Mouse (Mus musculus): Measurements from ENCODE around the gene Arf3. TPM values are rescaled to one million over a fixed set of nuclear protein-coding genes. Genes with fewer than 3 reads are reported as not detected.

The Arf3 gene
- total and polyA plus RNA-seq, 2 experiments: 10.5 to 43.0 TPM

GRCm38 (mm10) chr15:98806809-98807770 lies 44.1 kb upstream of the Arf3 start:
- peaks cover 29% of the 10 kb centered on the region for H3K27me3 ChIP-seq (ENCODE audit: control insufficient read depth, insufficient read depth, low read length)
- TF ChIP-seq CTCF (IDR thresholded peaks at IDR 0.05; ENCODE audit: low read depth, low read length): no peak

GRCm38 (mm10) chr15:98806071-98806808 lies 43.2 kb upstream of the Arf3 start:
- TF ChIP-seq CTCF (IDR thresholded peaks at IDR 0.05; ENCODE audit: low read depth, low read length) (no peak), POLR2A (IDR thresholded peaks at IDR 0.05; ENCODE audit: extremely low read depth, insufficient read depth, low read length) (no peak)
- Histone ChIP-seq H3K36me3 (ENCODE audit: control insufficient read depth, insufficient read depth, low read length) (no peaks in the 10 kb centered on the region), H3K9ac (ENCODE audit: low read depth, low read length) (no peak overlapping the region), H3K4me3 (ENCODE audit: insufficient read depth, low read depth, low read length) (no peak overlapping the region), H3K79me2 (ENCODE audit: control insufficient read depth, insufficient read depth, low read length) (no peaks in the 10 kb centered on the region), H3K27ac (replicated peaks; ENCODE audit: insufficient read depth, low read depth, low read length) (no peak overlapping the region), H3K27me3 (ENCODE audit: control insufficient read depth, insufficient read depth, low read length) (peaks cover 29% of the 10 kb centered on the region), H3K4me1 (ENCODE audit: control insufficient read depth, insufficient read depth, low read length) (peaks cover 2% of the 10 kb centered on the region; the same call in 1 of the 2 replicates)
- 23% methylated on average over 30 of the region's 30 CpGs for WGBS
- no peak for DNase-seq (ENCODE audit: extremely low read depth, low read depth, low spot score)

More at GRCm38 (mm10) chr15:98806809-98807770, 44.1 kb upstream of the Arf3 start:
- no peaks in the 10 kb centered on the region for H3K79me2 ChIP-seq (ENCODE audit: control insufficient read depth, insufficient read depth, low read length)
- no peak overlapping the region for H3K27ac ChIP-seq (replicated peaks; ENCODE audit: insufficient read depth, low read depth, low read length)
- 3% methylated on average over 58 of the region's 58 CpGs for WGBS
- no peaks in the 10 kb centered on the region for H3K36me3 ChIP-seq (ENCODE audit: control insufficient read depth, insufficient read depth, low read length)
- H3K4me1 ChIP-seq (ENCODE audit: control insufficient read depth, insufficient read depth, low read length): peaks cover 2% of the 10 kb centered on the region; the same call in 1 of the 2 replicates
- H3K9ac ChIP-seq (ENCODE audit: low read depth, low read length): no peak overlapping the region
- H3K4me3 ChIP-seq (ENCODE audit: insufficient read depth, low read depth, low read length): no peak overlapping the region; the same call in 1 of the 2 replicates
- no peak for DNase-seq (ENCODE audit: extremely low read depth, low read depth, low spot score)

GRCm38 (mm10) chr15:98805324-98806040 lies 42.5 kb upstream of the Arf3 start:
- Histone ChIP-seq H3K36me3 (ENCODE audit: control insufficient read depth, insufficient read depth, low read length) (no peaks in the 10 kb centered on the region), H3K4me3 (ENCODE audit: insufficient read depth, low read depth, low read length) (peak overlapping the region; percentile 30; the same call in 1 of the 2 replicates), H3K9ac (ENCODE audit: low read depth, low read length) (0 out of 2 replicates have a peak overlapping the region, but pooled peaks have one; percentile 23), H3K79me2 (ENCODE audit: control insufficient read depth, insufficient read depth, low read length) (no peaks in the 10 kb centered on the region), H3K4me1 (ENCODE audit: control insufficient read depth, insufficient read depth, low read length) (peaks cover 2% of the 10 kb centered on the region; the same call in 1 of the 2 replicates), H3K27ac (replicated peaks; ENCODE audit: insufficient read depth, low read depth, low read length) (no peak overlapping the region), H3K27me3 (ENCODE audit: control insufficient read depth, insufficient read depth, low read length) (peaks cover 29% of the 10 kb centered on the region)
- DNase-seq (ENCODE audit: extremely low read depth, low read depth, low spot score): no peak
- 3% methylated on average over 64 of the region's 64 CpGs for WGBS
- TF ChIP-seq POLR2A (IDR thresholded peaks at IDR 0.05; ENCODE audit: extremely low read depth, insufficient read depth, low read length) (no peak), CTCF (IDR thresholded peaks at IDR 0.05; ENCODE audit: low read depth, low read length) (peak; percentile 76)

- H3K27ac ChIP-seq (replicated peaks; ENCODE audit: insufficient read depth, low read depth, low read length): no peak overlapping the region
- peaks cover 29% of the 10 kb centered on the region for H3K27me3 ChIP-seq (ENCODE audit: control insufficient read depth, insufficient read depth, low read length)
- H3K4me1 ChIP-seq (ENCODE audit: control insufficient read depth, insufficient read depth, low read length): peaks cover 2% of the 10 kb centered on the region; the same call in 1 of the 2 replicates
- H3K36me3 ChIP-seq (ENCODE audit: control insufficient read depth, insufficient read depth, low read length): no peaks in the 10 kb centered on the region
- no peak overlapping the region for H3K4me3 ChIP-seq (ENCODE audit: insufficient read depth, low read depth, low read length)
- TF ChIP-seq POLR2A (IDR thresholded peaks at IDR 0.05; ENCODE audit: extremely low read depth, insufficient read depth, low read length) (no peak), CTCF (IDR thresholded peaks at IDR 0.05; ENCODE audit: low read depth, low read length) (peak; percentile 91)
- no peak overlapping the region for H3K9ac ChIP-seq (ENCODE audit: low read depth, low read length)
- WGBS: 3% methylated on average over 32 of the region's 32 CpGs
- no peaks in the 10 kb centered on the region for H3K79me2 ChIP-seq (ENCODE audit: control insufficient read depth, insufficient read depth, low read length)
- peak; percentile 30 for DNase-seq (ENCODE audit: extremely low read depth, low read depth, low spot score)
Observed at GRCm38 (mm10) chr15:98804054-98804453, 41.0 kb upstream of the Arf3 start.

- no peaks in the 10 kb centered on the region for H3K79me2 ChIP-seq (ENCODE audit: control insufficient read depth, insufficient read depth, low read length)
- TF ChIP-seq POLR2A (IDR thresholded peaks at IDR 0.05; ENCODE audit: extremely low read depth, insufficient read depth, low read length): no peak
- TF ChIP-seq CTCF (IDR thresholded peaks at IDR 0.05; ENCODE audit: low read depth, low read length): no peak
- no peaks in the 10 kb centered on the region for H3K36me3 ChIP-seq (ENCODE audit: control insufficient read depth, insufficient read depth, low read length)
- peak; percentile 84 for DNase-seq (ENCODE audit: extremely low read depth, low read depth, low spot score)
- no peak overlapping the region for H3K4me3 ChIP-seq (ENCODE audit: insufficient read depth, low read depth, low read length)
- H3K27me3 ChIP-seq (ENCODE audit: control insufficient read depth, insufficient read depth, low read length): peaks cover 25% of the 10 kb centered on the region
- peaks cover 2% of the 10 kb centered on the region; the same call in 1 of the 2 replicates for H3K4me1 ChIP-seq (ENCODE audit: control insufficient read depth, insufficient read depth, low read length)
- 7% methylated on average over 8 of the region's 8 CpGs for WGBS
- no peak overlapping the region for H3K27ac ChIP-seq (replicated peaks; ENCODE audit: insufficient read depth, low read depth, low read length)
- H3K9ac ChIP-seq (ENCODE audit: low read depth, low read length): no peak overlapping the region
Observed at GRCm38 (mm10) chr15:98802926-98803325, 39.9 kb upstream of the Arf3 start.

All from liver, adult 2 months (tissue).